Mouse (Mus musculus) neural tube, embryonic 15.5 days (tissue): ENCODE measurements around the gene Shroom3. TPM values are rescaled to one million over a fixed set of nuclear protein-coding genes. Genes with fewer than 3 reads are reported as not detected.

Experiments used
- ATAC-seq: fragments of 200-750 bp; cut with Nextera tagmentation; 2 replicates; pipeline ENCODE4 v1.8.0; 2017; ENCODE audit warnings: mild to moderate bottlenecking, moderate TSS enrichment, moderate library complexity; ENCODE audit not compliant: low FRiP score
- H3K27ac ChIP-seq: fragments of 300-500 bp; sonication (generic); replicated peaks from 2 replicates; pipeline ENCODE4 v1.5.1; 2015; ENCODE audit warnings: mild to moderate bottlenecking, inconsistent platforms
- H3K27me3 ChIP-seq: fragments of 300-500 bp; sonication (generic); replicated peaks from 2 replicates; pipeline ENCODE4 v1.6.1; 2015; ENCODE audit warnings: inconsistent platforms
- H3K36me3 ChIP-seq: fragments of 300-500 bp; sonication (generic); 2 replicates; pipeline ENCODE4 v1.6.1; 2015; ENCODE audit warnings: inconsistent platforms
- H3K4me1 ChIP-seq: fragments of 300-500 bp; sonication (generic); 2 replicates; pipeline ENCODE4 v1.6.1; 2015; ENCODE audit warnings: inconsistent platforms
- H3K4me2 ChIP-seq: fragments of 300-500 bp; sonication (generic); 2 replicates; pipeline ENCODE4 v1.6.1; 2015; ENCODE audit warnings: inconsistent platforms, mild to moderate bottlenecking, moderate library complexity
- H3K4me3 ChIP-seq: fragments of 300-500 bp; sonication (generic); replicated peaks from 2 replicates; pipeline ENCODE4 v1.5.1; 2015; ENCODE audit warnings: mild to moderate bottlenecking, inconsistent platforms
- H3K9ac ChIP-seq: fragments of 300-500 bp; sonication (generic); replicated peaks from 2 replicates; pipeline ENCODE4 v1.6.1; 2015; ENCODE audit warnings: mild to moderate bottlenecking, inconsistent platforms
- H3K9me3 ChIP-seq: fragments of 300-500 bp; sonication (generic); replicated peaks from 2 replicates; pipeline ENCODE4 v1.6.1; 2016; ENCODE audit warnings: inconsistent platforms
- WGBS: fragments of 180-500 bp; shearing (Covaris S2); methylation state at CpG from one replicate; pipeline ENCODE4 v1.1.7; 2015; ENCODE audit warnings: mixed read lengths; 5-methylcytosine and 5-hydroxymethylcytosine counted together
- polyA plus RNA-seq: library from polyadenylated mRNA; unstranded; fragments of >200 nt; fragmentation: Nextera tagmentation; extraction: Ambion mirVana; gene quantifications from 2 replicates; pipeline ENCODE4 v1.2.1, GENCODE M21; 2015

Gene Shroom3
- polyA plus RNA-seq, 1 experiment from 2014 or later: 1.8 TPM

- Histone ChIP-seq H3K36me3 (peaks cover 13% of the 10 kb centered on the region), H3K27me3 (no peaks in the 10 kb centered on the region), H3K4me1 (peaks cover 3% of the 10 kb centered on the region; the same call in 1 of the 2 replicates), H3K4me3 (no peak overlapping the region), H3K4me2 (no peak overlapping the region), H3K9ac (no peak overlapping the region), H3K9me3 (no peaks in the 10 kb centered on the region), H3K27ac (no peak overlapping the region)
- ATAC-seq: no peak
- WGBS: 82% methylated on average over 14 of the region's 14 CpGs
Measured at GRCm38 (mm10) chr5:92948972-92949745, 265.9 kb downstream of the Shroom3 start.

DNA sequence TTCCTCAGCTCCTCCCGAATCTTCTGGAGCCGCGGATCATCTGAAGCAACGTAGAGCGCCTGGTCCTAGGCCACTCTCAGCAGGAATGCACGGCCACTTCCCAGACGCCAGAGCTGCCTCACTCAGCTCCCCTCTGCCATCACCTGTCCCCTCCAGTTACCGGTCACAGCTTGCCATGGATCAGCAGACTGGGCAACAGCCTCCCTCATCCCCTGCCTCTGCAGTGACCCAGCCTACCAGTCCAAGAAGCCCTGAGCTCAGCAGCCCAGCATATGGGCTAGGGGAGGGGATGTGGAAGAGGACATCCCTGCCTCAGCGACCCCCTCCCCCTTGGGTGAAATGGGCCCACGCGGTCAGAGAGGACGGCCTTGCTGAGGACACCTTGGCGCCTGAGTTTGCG is 267.3 kb downstream of the Shroom3 start:
- no peaks in the 10 kb centered on the region for H3K9me3 ChIP-seq
- no peak overlapping the region for H3K4me3 ChIP-seq
- no peak overlapping the region for H3K27ac ChIP-seq
- H3K36me3 ChIP-seq: peaks cover 13% of the 10 kb centered on the region
- no peak overlapping the region for H3K9ac ChIP-seq
- H3K4me1 ChIP-seq: peaks cover 4% of the 10 kb centered on the region; the same call in 1 of the 2 replicates
- no peaks in the 10 kb centered on the region for H3K27me3 ChIP-seq
- ATAC-seq: no peak
- no peak overlapping the region for H3K4me2 ChIP-seq
- 90% methylated on average over 14 of the region's 14 CpGs for WGBS

- peaks cover 13% of the 10 kb centered on the region for H3K36me3 ChIP-seq
- no peak for ATAC-seq
- no peak overlapping the region for H3K4me3 ChIP-seq
- H3K27me3 ChIP-seq: no peaks in the 10 kb centered on the region
- H3K9me3 ChIP-seq: no peaks in the 10 kb centered on the region
- 93% methylated on average over 14 of the region's 14 CpGs for WGBS
- no peak overlapping the region for H3K27ac ChIP-seq
- no peak overlapping the region for H3K9ac ChIP-seq
- no peak overlapping the region for H3K4me2 ChIP-seq
- peaks cover 4% of the 10 kb centered on the region; the same call in 1 of the 2 replicates for H3K4me1 ChIP-seq
Measured at GRCm38 (mm10) chr5:92951079-92951478, 267.8 kb downstream of the Shroom3 start.

DNA sequence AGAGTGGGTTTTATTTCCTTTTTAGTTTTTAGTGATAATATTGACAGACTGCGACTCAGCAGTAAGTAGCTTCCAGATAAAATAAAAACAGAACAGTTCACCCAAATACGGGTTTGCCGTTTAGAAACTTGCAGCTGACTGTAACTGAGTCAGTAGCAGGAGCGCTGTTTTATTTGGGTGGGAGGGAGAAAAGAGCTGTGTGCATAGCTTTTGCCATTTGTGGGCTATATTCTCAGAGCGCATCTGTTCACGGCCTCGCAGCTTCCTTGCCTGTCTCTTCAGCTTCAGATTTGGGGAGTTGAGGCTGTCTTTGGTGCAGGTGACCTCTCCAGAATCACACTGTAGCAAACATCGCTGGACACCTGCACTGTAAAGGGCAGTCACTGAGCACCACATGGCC is 270.6 kb downstream of the Shroom3 start:
- Histone ChIP-seq H3K27me3 (no peaks in the 10 kb centered on the region), H3K36me3 (peaks cover 13% of the 10 kb centered on the region), H3K4me3 (no peak overlapping the region), H3K4me1 (peaks cover 4% of the 10 kb centered on the region; the same call in 1 of the 2 replicates), H3K4me2 (no peak overlapping the region), H3K9me3 (no peaks in the 10 kb centered on the region), H3K9ac (no peak overlapping the region), H3K27ac (0 out of 2 replicates have a peak overlapping the region, but pooled peaks have one; percentile 14)
- ATAC-seq: peak; percentile 15; the same call in 1 of the 2 replicates
- 85% methylated on average over 8 of the region's 8 CpGs for WGBS

GRCm38 (mm10) chr5:92954323-92954722 is 271.1 kb downstream of the Shroom3 start:
- H3K4me3 ChIP-seq: no peak overlapping the region
- peaks cover 4% of the 10 kb centered on the region; the same call in 1 of the 2 replicates for H3K4me1 ChIP-seq
- peak; percentile 84 for ATAC-seq
- 23% methylated on average over 10 of the region's 10 CpGs for WGBS
- no peak overlapping the region for H3K9ac ChIP-seq
- H3K27ac ChIP-seq: 0 out of 2 replicates have a peak overlapping the region, but pooled peaks have one; percentile 14
- no peaks in the 10 kb centered on the region for H3K9me3 ChIP-seq
- no peaks in the 10 kb centered on the region for H3K27me3 ChIP-seq
- H3K36me3 ChIP-seq: peaks cover 13% of the 10 kb centered on the region
- H3K4me2 ChIP-seq: no peak overlapping the region

- Histone ChIP-seq H3K9ac (no peak overlapping the region), H3K4me1 (peaks cover 4% of the 10 kb centered on the region; the same call in 1 of the 2 replicates), H3K4me3 (no peak overlapping the region), H3K27ac (no peak overlapping the region), H3K9me3 (no peaks in the 10 kb centered on the region), H3K27me3 (no peaks in the 10 kb centered on the region), H3K36me3 (peaks cover 13% of the 10 kb centered on the region), H3K4me2 (no peak overlapping the region)
- WGBS: 58% methylated on average over 6 of the region's 6 CpGs
- ATAC-seq: peak; percentile 37; the same call in 1 of the 2 replicates
Measured at GRCm38 (mm10) chr5:92954827-92955475, 271.7 kb downstream of the Shroom3 start.

GRCm38 (mm10) chr5:92959287-92959686 is 276.1 kb downstream of the Shroom3 start:
- no peaks in the 10 kb centered on the region for H3K27me3 ChIP-seq
- 86% methylated on average over 10 of the region's 10 CpGs for WGBS
- no peak overlapping the region for H3K27ac ChIP-seq
- no peak for ATAC-seq
- no peaks in the 10 kb centered on the region for H3K36me3 ChIP-seq
- H3K9ac ChIP-seq: no peak overlapping the region
- H3K4me1 ChIP-seq: peaks cover 8% of the 10 kb centered on the region; the same call in 1 of the 2 replicates
- no peaks in the 10 kb centered on the region for H3K9me3 ChIP-seq
- H3K4me3 ChIP-seq: no peak overlapping the region
- no peak overlapping the region for H3K4me2 ChIP-seq

- no peak overlapping the region for H3K27ac ChIP-seq
- WGBS: 70% methylated on average over 9 of the region's 9 CpGs
- no peaks in the 10 kb centered on the region for H3K36me3 ChIP-seq
- H3K4me3 ChIP-seq: no peak overlapping the region
- H3K9ac ChIP-seq: no peak overlapping the region
- H3K4me2 ChIP-seq: no peak overlapping the region
- H3K9me3 ChIP-seq: no peaks in the 10 kb centered on the region
- no peak for ATAC-seq
- H3K4me1 ChIP-seq: peaks cover 7% of the 10 kb centered on the region; the same call in 1 of the 2 replicates
- no peaks in the 10 kb centered on the region for H3K27me3 ChIP-seq
Measured at GRCm38 (mm10) chr5:92959708-92960107, 276.5 kb downstream of the Shroom3 start.

- H3K4me3 ChIP-seq: no peak overlapping the region
- no peaks in the 10 kb centered on the region for H3K36me3 ChIP-seq
- no peak overlapping the region for H3K4me2 ChIP-seq
- 68% methylated on average over 11 of the region's 11 CpGs for WGBS
- no peaks in the 10 kb centered on the region for H3K9me3 ChIP-seq
- no peaks in the 10 kb centered on the region for H3K27me3 ChIP-seq
- H3K9ac ChIP-seq: no peak overlapping the region
- no peak overlapping the region for H3K27ac ChIP-seq
- peaks cover 7% of the 10 kb centered on the region; the same call in 1 of the 2 replicates for H3K4me1 ChIP-seq
- ATAC-seq: 0 out of 2 replicates have a peak, but pooled peaks have one; percentile 43
Measured at GRCm38 (mm10) chr5:92961353-92961752, 278.1 kb downstream of the Shroom3 start.

DNA sequence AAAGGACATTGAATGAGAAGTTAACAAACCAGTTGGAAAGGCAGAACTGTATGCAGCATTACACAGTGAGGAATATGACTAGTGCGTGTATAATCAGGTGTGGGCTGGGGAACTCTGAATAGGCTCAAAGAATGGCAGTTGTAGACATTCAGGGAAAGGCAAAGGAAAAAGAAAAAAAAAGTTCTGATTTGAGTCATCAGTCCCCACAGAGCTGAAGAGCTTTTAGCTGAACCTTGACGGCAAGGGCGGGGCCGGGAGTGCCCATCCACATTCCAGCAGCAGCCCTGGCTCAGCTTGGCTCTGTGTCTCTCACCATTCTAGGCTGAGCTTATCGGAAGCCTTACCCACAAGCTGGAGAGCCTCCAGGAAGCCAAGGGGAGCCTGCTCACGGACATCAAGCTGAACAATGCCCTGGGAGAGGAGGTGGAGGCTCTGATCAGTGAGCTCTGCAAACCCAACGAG is 278.6 kb downstream of the Shroom3 start:
- WGBS: 70% methylated on average over 7 of the region's 7 CpGs
- Histone ChIP-seq H3K4me2 (no peak overlapping the region), H3K36me3 (no peaks in the 10 kb centered on the region), H3K9me3 (no peaks in the 10 kb centered on the region), H3K4me3 (no peak overlapping the region), H3K27ac (no peak overlapping the region), H3K27me3 (no peaks in the 10 kb centered on the region), H3K9ac (no peak overlapping the region), H3K4me1 (peaks cover 7% of the 10 kb centered on the region; the same call in 1 of the 2 replicates)
- no peak for ATAC-seq

- Histone ChIP-seq H3K36me3 (no peaks in the 10 kb centered on the region), H3K9me3 (no peaks in the 10 kb centered on the region), H3K4me2 (no peak overlapping the region), H3K27me3 (no peaks in the 10 kb centered on the region), H3K4me3 (no peak overlapping the region), H3K27ac (no peak overlapping the region), H3K9ac (no peak overlapping the region), H3K4me1 (peaks cover 7% of the 10 kb centered on the region; the same call in 1 of the 2 replicates)
- no peak for ATAC-seq
- WGBS: 85% methylated on average over 13 of the region's 13 CpGs
Measured at GRCm38 (mm10) chr5:92964691-92965090, 281.5 kb downstream of the Shroom3 start.
